Mouse (Mus musculus): Measurements from ENCODE around the gene Cdkl1. TPM values are rescaled to one million over a fixed set of nuclear protein-coding genes. Genes with fewer than 3 reads are reported as not detected.

The Cdkl1 gene
- polyA plus RNA-seq, 1 experiment from 2014 or later, result 1.2 TPM

DNA sequence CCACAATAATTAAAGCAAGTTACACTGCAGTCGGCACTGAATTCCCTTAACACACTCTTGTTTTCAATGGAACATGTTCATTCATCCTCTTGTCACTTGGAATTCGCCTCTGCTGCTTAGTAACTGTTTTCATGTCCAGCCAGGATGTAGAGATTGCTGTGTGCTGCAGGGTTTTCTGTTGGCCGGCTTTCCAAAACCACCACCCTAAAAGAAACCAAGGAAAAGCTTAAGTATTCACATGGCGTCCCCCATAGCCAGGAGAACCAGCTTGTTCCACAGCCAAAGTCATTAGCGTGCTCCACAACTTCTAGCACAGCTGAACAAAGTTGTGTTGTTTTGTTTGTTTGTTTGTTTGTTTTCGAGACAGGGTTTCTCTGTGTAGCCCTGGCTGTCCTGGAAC is 14.1 kb upstream of the Cdkl1 start:
- H3K9me3 ChIP-seq (replicated peaks), result no peaks in the 10 kb centered on the region
- no peaks in the 10 kb centered on the region for H3K27me3 ChIP-seq (ENCODE audit: low read depth, poor library complexity, severe bottlenecking)
- no peak for DNase-seq (ENCODE audit: low spot score)
- WGBS, result 93% methylated on average over 6 of the region's 6 CpGs
- H3K4me3 ChIP-seq, result no peak overlapping the region
- no peak overlapping the region for H3K27ac ChIP-seq
- H3K36me3 ChIP-seq, result peaks cover 64% of the 10 kb centered on the region
- no peaks in the 10 kb centered on the region for H3K4me1 ChIP-seq

DNA sequence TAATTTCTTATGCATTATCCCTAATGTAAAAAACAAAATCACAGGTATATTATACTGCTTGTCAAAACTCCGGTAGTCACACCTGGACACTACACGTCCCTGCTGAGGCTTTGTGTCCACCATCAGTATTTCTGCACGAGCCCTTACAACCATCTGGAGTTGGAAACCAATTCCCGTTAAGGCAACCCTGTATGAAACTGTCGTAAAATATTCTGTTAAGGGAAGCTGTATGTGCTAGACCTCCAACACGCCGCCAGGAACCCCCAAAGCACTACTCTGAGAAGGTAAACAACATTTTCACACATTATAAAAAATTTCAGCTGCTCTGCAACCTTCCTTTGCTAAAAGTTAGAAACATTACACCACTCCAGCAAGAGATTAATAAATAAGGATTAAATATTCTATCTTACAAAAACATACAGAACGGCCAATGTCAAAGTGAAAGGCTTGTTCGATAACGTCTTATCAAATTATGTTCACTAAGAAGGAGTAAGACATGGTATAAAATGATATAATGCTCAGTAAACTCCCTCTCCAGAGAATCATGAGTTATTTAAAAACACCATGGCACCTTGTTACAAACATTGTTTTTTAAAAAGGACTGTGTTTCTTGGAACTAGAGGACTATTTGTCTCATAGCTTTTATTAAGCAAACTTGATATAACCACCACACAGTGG is 13.5 kb upstream of the Cdkl1 start:
- WGBS, result 90% methylated on average over 10 of the region's 10 CpGs
- Histone ChIP-seq H3K4me1 (no peaks in the 10 kb centered on the region), H3K36me3 (peaks cover 60% of the 10 kb centered on the region), H3K4me3 (no peak overlapping the region), H3K27ac (no peak overlapping the region), H3K9me3 (replicated peaks) (no peaks in the 10 kb centered on the region), H3K27me3 (ENCODE audit: low read depth, poor library complexity, severe bottlenecking) (no peaks in the 10 kb centered on the region)
- DNase-seq (ENCODE audit: low spot score), result no peak

DNA sequence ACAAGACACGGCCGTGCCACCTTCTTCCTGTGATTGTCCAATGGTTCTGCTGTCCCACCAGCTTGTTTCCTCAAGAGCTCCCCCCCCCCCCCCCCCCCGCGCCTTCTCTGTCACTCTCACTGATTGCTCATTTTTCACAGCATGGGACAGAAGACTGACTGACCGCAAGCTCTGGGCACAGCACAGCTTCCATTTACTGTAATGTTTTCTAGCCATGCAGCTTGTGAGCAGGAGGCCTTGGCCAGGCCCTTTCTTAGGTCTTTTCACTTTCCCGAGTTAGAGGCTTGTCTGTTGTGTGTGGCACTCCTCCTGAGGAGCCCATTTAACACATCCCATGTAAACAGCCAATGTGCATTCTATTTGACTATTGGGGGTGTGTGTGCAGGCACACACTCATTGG is 12.1 kb upstream of the Cdkl1 start:
- no peak overlapping the region for H3K4me3 ChIP-seq
- 82% methylated on average over 6 of the region's 6 CpGs for WGBS
- H3K27ac ChIP-seq, result no peak overlapping the region
- H3K9me3 ChIP-seq (replicated peaks), result no peaks in the 10 kb centered on the region
- H3K36me3 ChIP-seq, result peaks cover 49% of the 10 kb centered on the region
- DNase-seq (ENCODE audit: low spot score), result no peak
- H3K27me3 ChIP-seq (ENCODE audit: low read depth, poor library complexity, severe bottlenecking), result no peaks in the 10 kb centered on the region
- no peaks in the 10 kb centered on the region for H3K4me1 ChIP-seq

DNA sequence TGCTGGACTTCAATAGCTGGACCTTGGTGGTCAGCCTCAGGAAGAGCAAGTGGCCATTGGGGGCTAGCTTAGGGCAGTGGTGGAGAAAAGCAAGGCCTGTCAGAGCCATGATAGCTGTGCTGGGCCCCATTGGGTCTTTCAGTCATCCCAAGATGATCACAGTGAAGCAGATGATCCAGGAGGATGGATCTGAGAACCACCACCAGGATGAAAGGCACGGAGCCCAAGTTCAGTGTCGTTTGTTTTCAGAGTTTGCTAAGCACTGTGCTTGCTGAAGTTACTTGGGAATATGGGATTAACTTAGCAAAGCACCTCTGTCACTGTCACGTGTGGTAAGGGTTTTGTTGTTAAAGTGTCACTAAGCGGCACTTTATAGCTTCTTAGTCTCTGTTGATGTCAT is 9.5 kb upstream of the Cdkl1 start:
- Histone ChIP-seq H3K36me3 (peaks cover 27% of the 10 kb centered on the region), H3K27ac (no peak overlapping the region), H3K9me3 (replicated peaks) (no peaks in the 10 kb centered on the region), H3K4me3 (no peak overlapping the region), H3K4me1 (no peaks in the 10 kb centered on the region), H3K27me3 (ENCODE audit: low read depth, poor library complexity, severe bottlenecking) (no peaks in the 10 kb centered on the region)
- 82% methylated on average over 4 of the region's 4 CpGs for WGBS
- no peak for DNase-seq (ENCODE audit: low spot score)

DNA sequence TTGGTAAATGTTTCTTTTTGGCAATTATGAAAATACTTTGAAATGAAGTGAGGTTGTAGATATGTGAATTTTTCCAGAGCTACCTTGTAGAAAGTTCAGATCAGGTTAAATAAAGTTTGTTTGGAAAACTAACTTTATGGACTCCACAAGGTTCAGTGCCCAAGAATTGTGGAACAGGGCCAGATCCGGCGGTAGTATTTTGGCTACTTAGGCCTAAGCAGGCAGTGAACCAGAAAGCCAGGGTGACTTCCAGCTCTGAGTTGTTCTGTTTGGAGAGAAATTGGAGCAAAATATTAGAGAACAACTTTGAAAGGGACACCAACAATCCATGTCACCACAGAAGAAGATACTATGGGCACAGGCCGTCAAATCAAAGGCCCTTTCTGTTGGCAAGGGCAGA is 5.2 kb upstream of the Cdkl1 start:
- Histone ChIP-seq H3K4me1 (peaks cover 2% of the 10 kb centered on the region), H3K27ac (no peak overlapping the region), H3K4me3 (no peak overlapping the region), H3K27me3 (ENCODE audit: low read depth, poor library complexity, severe bottlenecking) (peaks cover 12% of the 10 kb centered on the region), H3K36me3 (no peaks in the 10 kb centered on the region), H3K9me3 (replicated peaks) (no peaks in the 10 kb centered on the region)
- no peak for DNase-seq (ENCODE audit: low spot score)
- 92% methylated on average over 3 of the region's 3 CpGs for WGBS

DNA sequence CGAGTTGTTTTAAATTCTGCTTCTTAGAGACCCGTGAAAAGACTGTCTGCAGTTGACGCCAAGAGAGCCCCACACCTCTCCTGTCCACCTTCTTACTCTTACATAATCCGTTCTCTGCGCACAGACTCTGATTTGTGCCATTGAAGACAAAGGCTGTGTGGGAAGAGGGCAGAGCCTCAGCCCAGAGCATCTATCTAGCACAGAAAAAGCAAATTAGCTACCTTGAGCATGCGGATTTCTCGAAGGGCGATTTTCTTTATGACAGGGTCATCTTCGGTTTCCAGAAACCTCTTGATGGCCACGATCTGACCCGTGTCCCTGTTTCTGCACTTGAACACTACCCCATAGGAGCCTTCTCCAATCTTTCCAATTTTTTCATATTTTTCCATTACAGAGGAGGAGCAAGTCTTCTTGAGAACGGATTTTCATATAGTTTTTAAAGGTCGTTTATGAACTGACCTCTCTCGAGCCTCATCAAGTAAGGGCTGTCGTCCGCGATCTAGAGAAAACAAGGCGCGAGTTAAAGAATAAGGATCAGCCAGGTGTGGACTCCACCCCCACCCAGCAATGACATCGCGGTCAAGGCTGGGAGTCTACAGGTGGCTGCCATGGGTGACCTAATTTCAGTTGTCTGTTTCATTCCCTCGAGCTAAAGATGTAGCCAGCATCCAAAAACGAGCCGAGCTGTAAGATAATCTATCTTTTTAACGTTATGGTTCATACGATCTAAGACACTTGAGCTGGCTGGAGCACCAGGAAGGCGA is 1.1 kb downstream of the Cdkl1 start:
- Histone ChIP-seq H3K27ac (0 out of 2 replicates have a peak overlapping the region, but pooled peaks have one; percentile 20), H3K36me3 (no peaks in the 10 kb centered on the region), H3K4me1 (peaks cover 16% of the 10 kb centered on the region), H3K9me3 (replicated peaks) (no peaks in the 10 kb centered on the region), H3K4me3 (peak overlapping the region; percentile 55), H3K27me3 (ENCODE audit: low read depth, poor library complexity, severe bottlenecking) (peaks cover 36% of the 10 kb centered on the region)
- 37% methylated on average over 27 of the region's 27 CpGs for WGBS
- DNase-seq (ENCODE audit: low spot score), result no peak

DNA sequence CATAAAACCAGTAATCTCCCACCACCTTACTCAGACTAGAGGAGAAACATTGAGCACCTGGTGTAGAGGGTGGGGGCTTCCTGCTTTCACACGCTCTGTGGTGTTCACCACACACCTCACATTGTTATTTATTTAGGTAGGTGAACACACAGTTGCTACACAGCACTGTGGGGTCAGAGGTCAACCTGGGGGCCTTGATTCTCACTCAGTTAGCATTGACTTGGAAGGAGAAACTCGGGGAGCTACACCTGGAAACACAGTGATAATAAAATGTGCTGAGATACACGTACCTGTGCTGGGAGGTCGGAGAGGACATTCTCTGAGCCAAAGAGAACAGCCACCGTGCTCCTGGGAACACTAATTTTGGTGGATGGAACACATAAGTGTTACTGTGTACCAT is 2.7 kb downstream of the Cdkl1 start:
- Histone ChIP-seq H3K27me3 (ENCODE audit: low read depth, poor library complexity, severe bottlenecking) (peaks cover 36% of the 10 kb centered on the region), H3K4me3 (no peak overlapping the region), H3K27ac (no peak overlapping the region), H3K4me1 (peaks cover 16% of the 10 kb centered on the region), H3K36me3 (no peaks in the 10 kb centered on the region), H3K9me3 (replicated peaks) (no peaks in the 10 kb centered on the region)
- no peak for DNase-seq (ENCODE audit: low spot score)
- 88% methylated on average over 5 of the region's 5 CpGs for WGBS

DNA sequence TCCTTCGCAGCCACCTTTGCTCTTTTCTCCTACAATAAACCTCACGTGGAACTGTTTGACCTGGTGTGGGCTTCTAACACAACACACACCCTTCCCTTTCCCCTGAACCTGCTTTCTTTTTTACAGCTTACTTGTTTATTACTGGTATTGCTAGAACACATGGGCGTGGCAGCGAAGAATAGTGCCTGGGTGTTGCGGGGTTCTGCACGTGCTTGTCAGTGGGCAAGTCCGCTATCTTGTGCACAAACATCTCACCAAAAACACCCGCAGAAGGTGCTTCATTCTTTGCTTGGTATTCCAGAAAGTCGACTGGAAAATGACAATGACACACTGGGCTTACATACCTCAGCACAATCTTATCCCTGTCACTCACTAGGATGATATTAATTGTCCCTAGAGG is 5.6 kb downstream of the Cdkl1 start:
- Histone ChIP-seq H3K27me3 (ENCODE audit: low read depth, poor library complexity, severe bottlenecking) (peaks cover 16% of the 10 kb centered on the region), H3K9me3 (replicated peaks) (no peaks in the 10 kb centered on the region), H3K4me3 (no peak overlapping the region), H3K36me3 (no peaks in the 10 kb centered on the region), H3K27ac (no peak overlapping the region), H3K4me1 (peaks cover 6% of the 10 kb centered on the region; the same call in 1 of the 2 replicates)
- WGBS, result 91% methylated on average over 9 of the region's 9 CpGs
- no peak for DNase-seq (ENCODE audit: low spot score)

DNA sequence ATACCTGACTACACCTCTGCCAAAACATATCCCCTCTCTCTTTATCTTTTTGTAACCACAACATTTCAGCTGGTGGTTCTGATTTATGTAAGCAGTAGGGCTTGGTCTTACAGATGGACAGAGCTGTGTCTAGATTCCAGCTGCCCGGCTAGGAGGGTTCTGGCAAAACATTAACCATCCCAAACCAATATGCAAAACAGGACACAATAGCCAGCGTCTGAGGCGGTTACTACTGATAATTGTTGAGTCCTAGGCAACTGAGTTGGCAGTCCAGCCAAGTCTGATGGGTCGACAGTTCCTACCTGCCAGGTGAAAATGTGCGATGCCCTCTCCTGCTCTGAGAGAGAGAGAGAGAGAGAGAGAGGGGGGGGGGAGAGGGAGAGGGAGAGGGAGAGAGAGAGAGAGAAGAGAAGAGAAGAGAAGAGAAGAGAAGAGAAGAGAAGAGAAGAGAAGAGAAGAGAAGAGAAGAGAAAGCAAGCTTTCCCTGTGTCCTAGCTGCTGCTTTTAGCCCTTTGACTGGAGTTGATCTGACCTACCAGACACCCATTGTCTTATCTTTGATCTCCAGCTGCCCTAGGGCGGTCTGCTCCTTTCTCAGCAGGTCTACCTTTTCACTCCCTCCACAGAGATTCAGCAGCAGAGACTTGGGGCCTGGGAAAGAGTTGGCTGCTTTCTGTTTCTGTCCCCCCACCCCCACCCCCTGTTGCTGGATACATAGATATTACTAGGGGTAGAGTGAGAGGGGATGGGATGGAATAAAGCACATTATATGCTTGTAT is 7.6 kb downstream of the Cdkl1 start:
- no peak for DNase-seq (ENCODE audit: low spot score)
- Histone ChIP-seq H3K9me3 (replicated peaks) (no peaks in the 10 kb centered on the region), H3K36me3 (no peaks in the 10 kb centered on the region), H3K27me3 (ENCODE audit: low read depth, poor library complexity, severe bottlenecking) (no peaks in the 10 kb centered on the region), H3K4me1 (no peaks in the 10 kb centered on the region), H3K4me3 (no peak overlapping the region), H3K27ac (no peak overlapping the region)
- 65% methylated on average over 6 of the region's 6 CpGs for WGBS

DNA sequence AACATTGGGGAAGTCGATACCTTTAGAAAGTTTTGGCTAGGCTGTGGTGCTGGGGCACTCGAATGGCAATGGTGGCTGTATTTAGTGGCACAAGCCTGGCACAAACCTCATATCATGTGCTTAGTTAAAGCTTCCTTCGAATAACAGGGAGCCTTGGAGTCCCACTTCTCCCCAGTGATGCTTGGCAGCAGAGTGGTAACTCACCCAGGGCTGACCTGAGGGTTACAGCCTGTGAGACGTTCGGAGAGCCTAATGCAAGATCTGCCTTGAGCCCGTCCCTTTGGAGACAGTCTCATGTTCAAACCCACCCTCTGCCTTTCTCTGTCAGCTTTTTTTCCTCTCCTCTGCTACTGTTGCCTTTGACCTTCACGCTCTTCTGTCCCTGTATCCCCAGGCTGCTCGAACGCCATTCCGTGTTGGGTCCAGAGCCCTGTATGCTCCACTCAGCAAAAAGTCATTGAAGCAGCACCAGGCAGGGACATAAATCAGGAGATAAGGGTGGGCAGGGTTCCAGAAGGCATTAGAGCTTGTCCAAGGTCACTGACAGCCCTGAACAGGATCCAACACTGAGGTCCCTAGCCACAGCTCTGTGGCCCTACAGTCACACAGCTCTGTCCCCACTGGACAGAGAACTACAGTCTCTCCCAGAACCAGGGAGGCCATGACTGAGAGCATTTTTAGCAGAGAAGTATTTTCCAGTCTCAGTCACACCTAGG is 9.0 kb downstream of the Cdkl1 start:
- H3K9me3 ChIP-seq (replicated peaks), result no peaks in the 10 kb centered on the region
- no peak overlapping the region for H3K4me3 ChIP-seq
- H3K27ac ChIP-seq, result no peak overlapping the region
- WGBS, result 89% methylated on average over 10 of the region's 10 CpGs
- no peaks in the 10 kb centered on the region for H3K4me1 ChIP-seq
- no peak for DNase-seq (ENCODE audit: low spot score)
- no peaks in the 10 kb centered on the region for H3K27me3 ChIP-seq (ENCODE audit: low read depth, poor library complexity, severe bottlenecking)
- H3K36me3 ChIP-seq, result no peaks in the 10 kb centered on the region

DNA sequence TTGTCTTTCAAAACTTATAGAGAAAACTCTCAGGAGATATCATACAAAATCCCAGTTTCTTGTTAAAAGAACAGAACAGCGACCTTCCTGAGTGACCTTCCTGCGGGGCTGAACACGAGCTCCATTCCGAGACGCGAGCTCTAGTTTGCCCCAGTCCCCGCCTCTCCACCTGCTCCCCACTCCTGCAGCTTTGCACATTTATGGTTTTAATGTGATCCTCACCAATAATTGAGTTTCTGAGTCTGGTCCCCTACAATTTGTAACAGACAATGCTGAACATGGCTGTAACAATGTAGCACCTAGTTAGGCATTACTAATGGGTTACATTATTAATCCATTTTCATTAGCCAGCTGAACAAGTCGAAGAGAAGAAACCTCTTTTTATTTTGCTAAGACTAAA is 9.6 kb downstream of the Cdkl1 start:
- 87% methylated on average over 8 of the region's 8 CpGs for WGBS
- H3K9me3 ChIP-seq (replicated peaks), result no peaks in the 10 kb centered on the region
- no peak for DNase-seq (ENCODE audit: low spot score)
- H3K27me3 ChIP-seq (ENCODE audit: low read depth, poor library complexity, severe bottlenecking), result no peaks in the 10 kb centered on the region
- no peak overlapping the region for H3K4me3 ChIP-seq
- no peak overlapping the region for H3K27ac ChIP-seq
- H3K36me3 ChIP-seq, result no peaks in the 10 kb centered on the region
- peaks cover 5% of the 10 kb centered on the region; the same call in 1 of the 2 replicates for H3K4me1 ChIP-seq

DNA sequence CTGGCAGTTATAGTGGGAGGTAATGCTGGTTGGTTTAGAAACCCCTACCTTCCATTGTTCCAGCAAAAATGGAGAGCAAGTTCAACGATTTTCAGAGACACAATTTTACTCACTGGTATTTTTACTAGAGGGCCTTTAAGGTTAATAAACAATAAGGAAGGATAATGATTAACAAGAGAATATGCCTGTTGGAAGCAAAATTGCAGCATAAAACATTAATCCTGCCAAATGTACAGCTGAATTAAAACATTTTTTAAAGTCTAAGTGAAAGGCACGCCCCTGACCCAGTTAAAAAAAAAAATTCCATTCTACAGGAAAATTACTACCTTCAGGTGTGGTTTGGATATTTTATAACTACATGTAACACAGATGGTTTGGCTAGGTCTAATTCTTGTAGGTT is 13.1 kb downstream of the Cdkl1 start:
- no peaks in the 10 kb centered on the region for H3K27me3 ChIP-seq (ENCODE audit: low read depth, poor library complexity, severe bottlenecking)
- no peak for DNase-seq (ENCODE audit: low spot score)
- 84% methylated on average over 2 of the region's 2 CpGs for WGBS
- H3K27ac ChIP-seq, result no peak overlapping the region
- no peaks in the 10 kb centered on the region for H3K36me3 ChIP-seq
- peaks cover 6% of the 10 kb centered on the region; the same call in 1 of the 2 replicates for H3K4me1 ChIP-seq
- no peaks in the 10 kb centered on the region for H3K9me3 ChIP-seq (replicated peaks)
- H3K4me3 ChIP-seq, result no peak overlapping the region

All from limb, embryonic 10.5 days (tissue).